Mouse (Mus musculus): ENCODE measurements around the gene Gm21958. TPM values are rescaled to one million over a fixed set of nuclear protein-coding genes. Genes with fewer than 3 reads are reported as not detected.
A peak's percentile ranks its signal among the peaks of the same experiment; 100 is the strongest.

The Gm21958 gene
- total and polyA plus RNA-seq, 3 experiments, result not detected

DNA sequence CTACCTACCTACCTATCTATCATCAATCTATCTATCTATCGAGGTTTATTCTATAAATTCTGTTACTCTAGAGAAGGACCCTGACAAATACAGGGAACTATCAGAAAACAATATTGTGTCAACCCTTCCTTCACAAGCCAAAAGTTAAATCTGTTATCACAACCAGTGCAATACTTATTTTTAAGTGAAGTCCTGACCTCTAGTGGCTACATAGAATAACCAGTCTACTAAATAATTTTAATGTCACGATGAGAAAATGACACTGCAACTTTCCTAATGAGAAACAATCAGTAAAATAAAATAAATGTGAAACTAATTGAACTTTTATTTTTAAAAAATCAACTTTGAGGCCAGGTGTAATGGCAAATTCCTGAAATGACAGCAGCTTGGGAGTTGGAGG is 25.1 kb downstream of the Gm21958 start:
- Histone ChIP-seq H3K27me3 (ENCODE audit: control insufficient read depth, insufficient read depth, low read length) (no peaks in the 10 kb centered on the region), H3K4me1 (ENCODE audit: control insufficient read depth, insufficient read depth, low read length) (peaks cover 2% of the 10 kb centered on the region; the same call in 1 of the 2 replicates), H3K9ac (ENCODE audit: low read depth, low read length) (no peak overlapping the region), H3K27ac (no peak overlapping the region), H3K36me3 (ENCODE audit: control insufficient read depth, insufficient read depth, low read length) (no peaks in the 10 kb centered on the region), H3K4me3 (no peak overlapping the region), H3K79me2 (replicated peaks; ENCODE audit: control insufficient read depth, insufficient read depth, low read length) (no peaks in the 10 kb centered on the region)
- TF ChIP-seq POLR2A (IDR thresholded peaks at IDR 0.05; ENCODE audit: insufficient read depth, low read depth, low read length), result no peak
- TF ChIP-seq EP300 (IDR thresholded peaks at IDR 0.05; ENCODE audit: insufficient read depth, low read depth, low read length), result no peak
- peak; percentile 71 for TF ChIP-seq CTCF (IDR thresholded peaks at IDR 0.05)
- 23% methylated on average over 2 of the region's 2 CpGs for WGBS
- intact Hi-C loops (cut with DNase I), result loop anchor here (5.0 kb wide), 1 partner anchor 337 kb away; no protein-coding TSS in a partner anchor
- no peak for DNase-seq

- WGBS, result 73% methylated on average over 2 of the region's 2 CpGs
- Histone ChIP-seq H3K4me1 (ENCODE audit: control insufficient read depth, insufficient read depth, low read length) (no peaks in the 10 kb centered on the region), H3K27me3 (ENCODE audit: control insufficient read depth, insufficient read depth, low read length) (no peaks in the 10 kb centered on the region), H3K27ac (no peak overlapping the region), H3K4me3 (no peak overlapping the region), H3K9ac (ENCODE audit: low read depth, low read length) (no peak overlapping the region), H3K36me3 (ENCODE audit: control insufficient read depth, insufficient read depth, low read length) (no peaks in the 10 kb centered on the region), H3K79me2 (replicated peaks; ENCODE audit: control insufficient read depth, insufficient read depth, low read length) (no peaks in the 10 kb centered on the region)
- intact Hi-C loops (cut with DNase I), result loop anchor here (5.0 kb wide), 1 partner anchor 335 kb away; no protein-coding TSS in a partner anchor
- no peak for DNase-seq
- TF ChIP-seq EP300 (IDR thresholded peaks at IDR 0.05; ENCODE audit: insufficient read depth, low read depth, low read length), result no peak
These were observed 26.9 kb downstream of the Gm21958 start for GRCm38 (mm10) chr3:54687245-54687644.

- TF ChIP-seq CTCF (IDR thresholded peaks at IDR 0.05) (no peak), EP300 (IDR thresholded peaks at IDR 0.05; ENCODE audit: insufficient read depth, low read depth, low read length) (no peak), POLR2A (IDR thresholded peaks at IDR 0.05; ENCODE audit: insufficient read depth, low read depth, low read length) (no peak)
- Histone ChIP-seq H3K4me3 (no peak overlapping the region), H3K36me3 (ENCODE audit: control insufficient read depth, insufficient read depth, low read length) (no peaks in the 10 kb centered on the region), H3K27ac (no peak overlapping the region), H3K9ac (ENCODE audit: low read depth, low read length) (no peak overlapping the region), H3K4me1 (ENCODE audit: control insufficient read depth, insufficient read depth, low read length) (no peaks in the 10 kb centered on the region), H3K27me3 (ENCODE audit: control insufficient read depth, insufficient read depth, low read length) (no peaks in the 10 kb centered on the region), H3K79me2 (replicated peaks; ENCODE audit: control insufficient read depth, insufficient read depth, low read length) (no peaks in the 10 kb centered on the region)
- WGBS, result 94% methylated on average over 3 of the region's 3 CpGs
- intact Hi-C loops (cut with DNase I), result loop anchor here (5.0 kb wide), 1 partner anchor 333 kb away; no protein-coding TSS in a partner anchor
- DNase-seq, result no peak
These were observed 29.0 kb downstream of the Gm21958 start for GRCm38 (mm10) chr3:54685202-54685601.

DNA sequence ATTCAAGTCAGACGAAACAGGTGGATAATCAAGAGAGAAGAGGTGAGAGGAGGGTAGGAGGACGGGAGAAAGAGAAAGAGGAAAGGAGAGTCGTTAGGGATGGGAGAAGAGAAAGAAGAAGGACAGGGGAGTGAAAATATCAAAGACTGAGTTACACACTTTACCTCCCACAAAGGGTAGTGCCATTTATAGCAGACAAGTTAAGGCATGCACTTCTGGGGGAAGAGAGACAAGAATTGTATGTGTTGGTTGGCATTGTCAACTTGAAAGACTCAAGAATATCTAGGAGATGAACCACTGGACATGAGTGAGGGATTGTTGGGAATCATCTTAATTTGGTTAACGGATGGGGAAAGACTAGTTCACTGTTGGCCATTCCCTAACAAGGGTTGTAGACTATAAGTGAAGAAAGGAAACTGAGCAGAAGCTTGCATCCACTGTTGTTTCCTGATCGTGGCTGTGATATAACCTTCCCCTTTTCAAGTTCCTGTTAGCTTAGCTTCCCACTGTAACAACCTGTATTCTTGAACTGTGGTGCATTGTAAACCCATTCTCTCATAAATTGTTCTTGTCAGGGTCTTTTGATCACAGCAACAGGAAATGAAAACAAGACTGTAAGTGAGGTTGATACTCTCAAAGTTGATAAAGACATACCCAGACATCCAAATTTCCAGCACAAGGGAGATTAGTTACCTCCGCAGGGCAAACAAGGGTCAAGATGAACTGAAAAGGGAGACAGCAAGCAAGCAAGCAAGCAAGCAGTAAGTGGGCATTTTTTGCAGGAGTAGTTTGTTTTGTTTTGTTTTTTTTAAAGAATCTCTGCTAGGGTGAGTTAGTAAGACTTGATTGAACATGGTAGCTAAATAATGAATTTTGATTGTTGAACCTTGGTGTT is 32.6 kb downstream of the Gm21958 start:
- H3K79me2 ChIP-seq (replicated peaks; ENCODE audit: control insufficient read depth, insufficient read depth, low read length), result no peaks in the 10 kb centered on the region
- H3K4me3 ChIP-seq, result no peak overlapping the region
- TF ChIP-seq EP300 (IDR thresholded peaks at IDR 0.05; ENCODE audit: insufficient read depth, low read depth, low read length) (no peak), POLR2A (IDR thresholded peaks at IDR 0.05; ENCODE audit: insufficient read depth, low read depth, low read length) (no peak), CTCF (IDR thresholded peaks at IDR 0.05) (no peak)
- no peaks in the 10 kb centered on the region for H3K36me3 ChIP-seq (ENCODE audit: control insufficient read depth, insufficient read depth, low read length)
- no peak overlapping the region for H3K9ac ChIP-seq (ENCODE audit: low read depth, low read length)
- H3K27me3 ChIP-seq (ENCODE audit: control insufficient read depth, insufficient read depth, low read length), result no peaks in the 10 kb centered on the region
- intact Hi-C loops (cut with DNase I), result no loop called here
- no peak for DNase-seq
- no peak overlapping the region for H3K27ac ChIP-seq
- 53% methylated on average over 6 of the region's 6 CpGs for WGBS
- H3K4me1 ChIP-seq (ENCODE audit: control insufficient read depth, insufficient read depth, low read length), result no peaks in the 10 kb centered on the region

GRCm38 (mm10) chr3:54676818-54677217 is 37.3 kb downstream of the Gm21958 start:
- no peak overlapping the region for H3K4me3 ChIP-seq
- TF ChIP-seq EP300 (IDR thresholded peaks at IDR 0.05; ENCODE audit: insufficient read depth, low read depth, low read length) (no peak), CTCF (IDR thresholded peaks at IDR 0.05) (no peak), POLR2A (IDR thresholded peaks at IDR 0.05; ENCODE audit: insufficient read depth, low read depth, low read length) (no peak)
- H3K79me2 ChIP-seq (replicated peaks; ENCODE audit: control insufficient read depth, insufficient read depth, low read length), result no peaks in the 10 kb centered on the region
- no peak for DNase-seq
- no peaks in the 10 kb centered on the region for H3K27me3 ChIP-seq (ENCODE audit: control insufficient read depth, insufficient read depth, low read length)
- no peaks in the 10 kb centered on the region; the same call in 1 of the 2 replicates for H3K4me1 ChIP-seq (ENCODE audit: control insufficient read depth, insufficient read depth, low read length)
- intact Hi-C loops (cut with DNase I), result no loop called here
- no peak overlapping the region for H3K9ac ChIP-seq (ENCODE audit: low read depth, low read length)
- no peak overlapping the region for H3K27ac ChIP-seq
- 75% methylated on average over 2 of the region's 2 CpGs for WGBS
- no peaks in the 10 kb centered on the region for H3K36me3 ChIP-seq (ENCODE audit: control insufficient read depth, insufficient read depth, low read length)
